Mouse (Mus musculus): ENCODE results near the gene Zmat5.

DNA sequence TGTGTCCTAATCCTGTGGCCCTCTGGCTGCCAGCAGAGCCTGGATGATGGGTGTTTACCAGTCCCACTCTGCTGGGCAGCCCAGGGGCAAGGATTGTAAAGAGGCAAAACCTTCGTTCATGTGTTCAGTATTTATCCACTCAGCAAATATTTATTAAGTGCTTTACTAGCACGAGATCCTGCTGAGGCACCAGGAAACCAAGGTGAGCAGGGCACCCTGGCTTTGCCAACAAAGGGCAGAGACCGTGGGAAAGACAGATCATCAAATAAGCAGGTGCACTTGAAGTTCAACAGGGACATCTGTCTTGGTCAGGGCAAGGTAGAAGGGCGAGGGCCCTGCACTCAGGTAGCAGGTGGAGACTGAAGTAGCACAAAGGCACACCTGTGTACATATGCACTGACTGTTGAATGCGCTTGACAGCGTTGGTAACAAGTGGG lies 29.3 kb upstream of the Zmat5 start:
- TF ChIP-seq POLR2A (IDR thresholded peaks at IDR 0.05; ENCODE audit: insufficient read depth, low read depth, low read length) (no peak), EP300 (IDR thresholded peaks at IDR 0.05; ENCODE audit: insufficient read depth, low read depth, low read length) (no peak)
